Mouse (Mus musculus) A20 (cell line): Measurements from ENCODE around the gene 2310022A10Rik.
"Not testable (repeated sequence)": the region's sequence is repeated elsewhere in the genome, so short reads cannot be mapped to it uniquely, and the experiment has no call there.

Source experiments
- DNase-seq: peaks from one replicate; pipeline ENCODE4 v3.0.0-alpha.2; 2011; ENCODE audit warnings: low read depth, low spot score

The 2310022A10Rik gene

GRCm38 (mm10) chr7:27612940-27613339 is 59.9 kb downstream of the 2310022A10Rik start:
- DNase-seq = no peak

- no peak for DNase-seq
Observed at GRCm38 (mm10) chr7:27613751-27614499, 60.9 kb downstream of the 2310022A10Rik start.

GRCm38 (mm10) chr7:27621028-27621427 is 68.0 kb downstream of the 2310022A10Rik start:
- no peak for DNase-seq

- no peak for DNase-seq
Observed at GRCm38 (mm10) chr7:27622234-27622633, 69.2 kb downstream of the 2310022A10Rik start.

GRCm38 (mm10) chr7:27624967-27625366 is 71.9 kb downstream of the 2310022A10Rik start:
- DNase-seq = no peak

GRCm38 (mm10) chr7:27627707-27628106 is 74.7 kb downstream of the 2310022A10Rik start:
- DNase-seq = no peak

- DNase-seq = no peak
Observed at GRCm38 (mm10) chr7:27628190-27628589, 75.2 kb downstream of the 2310022A10Rik start.

- DNase-seq = not testable (repeated sequence)
Observed at GRCm38 (mm10) chr7:27628816-27629215, 75.8 kb downstream of the 2310022A10Rik start.

- no peak for DNase-seq
Observed at GRCm38 (mm10) chr7:27631439-27631838, 78.4 kb downstream of the 2310022A10Rik start.
